Mouse (Mus musculus) lung, adult 2 months (tissue): ENCODE results near the gene Rbfox2.

ENCODE experiments used
- CTCF ChIP-seq: fragments of 200-500 bp; IDR thresholded peaks from 2 replicates; pipeline ENCODE4 v1.5.1; 2011; ENCODE audit warnings: mild to moderate bottlenecking, low read length, control low read depth; ENCODE audit not compliant: insufficient read depth
- POLR2A ChIP-seq: fragments of 200-500 bp; IDR thresholded peaks from 2 replicates; pipeline ENCODE4 v1.6.1; 2011; ENCODE audit warnings: low read depth, mild to moderate bottlenecking, control low read depth, low read length, borderline replicate concordance; ENCODE audit errors: extremely low read depth

DNA sequence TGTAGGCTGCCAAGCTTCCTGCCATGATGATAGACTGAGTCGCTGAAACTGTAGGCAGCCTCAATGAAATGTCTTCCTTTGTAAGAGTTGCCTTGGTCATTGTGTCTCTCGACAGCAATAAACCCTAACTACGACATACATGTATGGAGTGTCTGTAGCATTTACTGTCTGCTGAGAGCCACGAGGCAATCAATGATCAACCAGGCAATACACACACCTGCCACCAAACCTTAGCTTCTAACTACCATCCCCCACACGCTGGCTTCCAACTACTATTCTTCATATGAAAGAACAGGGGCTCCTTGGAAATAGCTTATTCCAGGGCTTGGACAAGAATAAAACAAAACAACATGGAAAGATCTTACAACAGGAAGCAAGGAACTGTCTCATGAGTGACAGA lies 42.5 kb downstream of the Rbfox2 start:
- TF ChIP-seq POLR2A, result no peak
- no peak for TF ChIP-seq CTCF
